Mouse (Mus musculus) testis, adult 2 months (tissue): ENCODE measurements around the gene Polr2e. TPM values are rescaled to one million over a fixed set of nuclear protein-coding genes. Genes with fewer than 3 reads are reported as not detected.
"Not testable (repeated sequence)": the region's sequence is repeated elsewhere in the genome, so short reads cannot be mapped to it uniquely, and the experiment has no call there.

Experiments
- H3K27ac ChIP-seq: fragments of 200-500 bp; 2 replicates; pipeline ENCODE4 v1.5.1; 2012; ENCODE audit warnings: low read depth, low read length; ENCODE audit not compliant: control insufficient read depth, insufficient read depth
- H3K27me3 ChIP-seq: fragments of 200-500 bp; 2 replicates; pipeline ENCODE4 v1.6.1; 2012; ENCODE audit warnings: mild to moderate bottlenecking, low read length, moderate library complexity; ENCODE audit not compliant: control insufficient read depth, insufficient read depth
- H3K36me3 ChIP-seq: fragments of 200-500 bp; 2 replicates; pipeline ENCODE4 v1.6.1; 2012; ENCODE audit warnings: mild to moderate bottlenecking, low read length; ENCODE audit not compliant: control insufficient read depth, insufficient read depth
- H3K4me1 ChIP-seq: fragments of 200-500 bp; 2 replicates; pipeline ENCODE4 v1.6.1; 2012; ENCODE audit warnings: low read length; ENCODE audit not compliant: control insufficient read depth, insufficient read depth
- H3K4me3 ChIP-seq: fragments of 200-500 bp; 2 replicates; pipeline ENCODE4 v1.5.1; 2012; ENCODE audit warnings: low read depth, mild to moderate bottlenecking, low read length, moderate library complexity, mixed read lengths; ENCODE audit not compliant: control insufficient read depth
- CTCF ChIP-seq: fragments of 200-500 bp; IDR thresholded peaks from 2 replicates; pipeline ENCODE4 v1.5.1; 2012; ENCODE audit warnings: low read depth, mild to moderate bottlenecking, inconsistent platforms, low read length, moderate library complexity; ENCODE audit not compliant: control insufficient read depth, insufficient read depth, insufficient replicate concordance
- POLR2A ChIP-seq: fragments of 200-500 bp; IDR thresholded peaks from 2 replicates; pipeline ENCODE4 v1.6.1; 2012; ENCODE audit warnings: low read depth, mild to moderate bottlenecking, inconsistent platforms, low read length, moderate library complexity; ENCODE audit not compliant: control insufficient read depth
- polyA plus RNA-seq: library from polyadenylated mRNA; depleted of rRNA; stranded (reverse); fragments of >200 nt; gene quantifications from 2 replicates; pipeline ENCODE4 v1.2.3, GENCODE M21; 2012

Polr2e gene
- polyA plus RNA-seq, 1 experiment, result 104 TPM

- TF ChIP-seq CTCF (no peak), POLR2A (no peak)
- Histone ChIP-seq H3K27ac (no peak overlapping the region), H3K4me1 (peaks cover 5% of the 10 kb centered on the region), H3K27me3 (no peaks in the 10 kb centered on the region), H3K36me3 (no peaks in the 10 kb centered on the region), H3K4me3 (no peak overlapping the region)
Measured at GRCm38 (mm10) chr10:80045766-80046165, 6.2 kb upstream of the Polr2e start.

DNA sequence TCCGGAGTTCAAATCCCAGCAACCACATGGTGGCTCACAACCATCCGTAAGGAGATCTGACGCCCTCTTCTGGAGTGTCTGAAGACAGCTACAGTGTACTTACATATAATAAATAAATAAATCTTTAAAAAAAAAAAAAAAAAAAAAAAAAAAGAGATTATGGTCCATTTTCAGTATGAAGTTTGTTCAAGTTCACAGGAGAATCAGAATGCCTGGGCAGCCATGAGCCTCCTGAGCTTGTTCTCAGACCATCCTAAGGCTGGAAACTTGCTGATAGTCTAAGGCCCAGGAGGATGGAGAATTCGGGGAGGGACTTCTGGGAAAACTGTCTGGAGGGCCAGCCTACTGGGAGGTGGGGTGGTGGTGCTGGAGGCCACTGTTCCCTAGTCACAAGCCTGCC is 5.8 kb upstream of the Polr2e start:
- not testable (repeated sequence) for H3K4me3 ChIP-seq, H3K27ac ChIP-seq, H3K36me3 ChIP-seq, H3K27me3 ChIP-seq, H3K4me1 ChIP-seq

GRCm38 (mm10) chr10:80044087-80044486 is 4.5 kb upstream of the Polr2e start:
- no peak for TF ChIP-seq CTCF
- TF ChIP-seq POLR2A, result no peak
- Histone ChIP-seq H3K27ac (no peak overlapping the region), H3K4me1 (no peaks in the 10 kb centered on the region; the same call in 1 of the 2 replicates), H3K27me3 (no peaks in the 10 kb centered on the region), H3K4me3 (no peak overlapping the region), H3K36me3 (no peaks in the 10 kb centered on the region)

DNA sequence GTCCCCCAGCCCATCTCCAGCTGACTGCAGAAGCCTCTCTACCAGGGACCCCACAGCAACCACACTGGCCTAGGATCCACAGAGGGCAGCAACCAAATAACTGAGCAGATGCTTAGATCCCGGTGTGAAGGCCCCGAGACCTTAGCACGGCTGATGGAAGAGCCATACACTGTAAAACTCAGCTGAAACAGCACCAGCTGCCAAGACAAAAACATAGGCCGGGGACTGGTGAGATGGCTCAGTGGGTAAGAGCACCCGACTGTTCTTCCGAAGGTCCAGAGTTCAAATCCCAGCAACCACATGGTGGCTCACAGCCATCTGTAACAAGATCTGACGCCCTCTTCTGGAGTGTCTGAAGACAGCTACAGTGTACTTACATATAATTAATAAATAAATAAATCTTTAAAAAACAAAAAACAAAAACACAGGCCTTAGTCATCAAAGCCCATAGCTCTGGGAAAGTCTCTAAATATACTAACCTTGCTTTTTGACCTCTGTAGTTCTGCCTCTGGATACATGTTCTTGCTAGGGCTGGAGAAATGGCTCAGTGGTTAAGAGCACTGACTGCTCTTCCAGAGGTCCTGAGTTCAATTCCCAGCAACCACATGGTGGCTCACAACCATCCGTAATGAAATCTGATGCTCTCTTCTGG is 1.9 kb upstream of the Polr2e start:
- H3K36me3 ChIP-seq, H3K4me3 ChIP-seq, H3K27me3 ChIP-seq, H3K4me1 ChIP-seq, H3K27ac ChIP-seq: not testable (repeated sequence)

GRCm38 (mm10) chr10:80036832-80037231 is 2.8 kb downstream of the Polr2e start:
- no peak overlapping the region for H3K27ac ChIP-seq
- H3K36me3 ChIP-seq, result no peaks in the 10 kb centered on the region
- peaks cover 7% of the 10 kb centered on the region for H3K4me1 ChIP-seq
- H3K27me3 ChIP-seq, result no peaks in the 10 kb centered on the region
- TF ChIP-seq CTCF (no peak), POLR2A (no peak)
- H3K4me3 ChIP-seq, result no peak overlapping the region

DNA sequence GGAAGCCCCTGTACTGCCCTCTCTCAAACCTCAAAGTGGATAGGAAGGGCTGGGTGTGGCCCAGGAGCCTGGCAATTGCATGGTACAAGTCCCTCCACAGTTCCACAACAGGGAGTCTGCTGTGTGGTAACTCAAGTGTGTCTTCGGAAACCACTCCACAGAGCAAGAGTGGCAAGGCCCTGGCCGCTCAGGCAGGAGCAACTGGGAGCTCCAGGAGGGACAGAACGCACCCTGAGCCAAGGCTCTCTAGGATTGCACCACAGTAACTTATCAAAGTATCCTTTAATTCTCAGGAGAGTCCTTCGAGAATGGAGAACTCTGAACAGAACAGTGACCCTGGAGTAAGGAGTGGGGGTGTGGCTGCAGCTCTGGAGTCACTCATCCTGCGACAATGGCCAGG is 3.9 kb downstream of the Polr2e start:
- peaks cover 7% of the 10 kb centered on the region for H3K4me1 ChIP-seq
- H3K36me3 ChIP-seq, result no peaks in the 10 kb centered on the region
- no peaks in the 10 kb centered on the region for H3K27me3 ChIP-seq
- TF ChIP-seq CTCF (no peak), POLR2A (no peak)
- no peak overlapping the region for H3K27ac ChIP-seq
- H3K4me3 ChIP-seq, result no peak overlapping the region

DNA sequence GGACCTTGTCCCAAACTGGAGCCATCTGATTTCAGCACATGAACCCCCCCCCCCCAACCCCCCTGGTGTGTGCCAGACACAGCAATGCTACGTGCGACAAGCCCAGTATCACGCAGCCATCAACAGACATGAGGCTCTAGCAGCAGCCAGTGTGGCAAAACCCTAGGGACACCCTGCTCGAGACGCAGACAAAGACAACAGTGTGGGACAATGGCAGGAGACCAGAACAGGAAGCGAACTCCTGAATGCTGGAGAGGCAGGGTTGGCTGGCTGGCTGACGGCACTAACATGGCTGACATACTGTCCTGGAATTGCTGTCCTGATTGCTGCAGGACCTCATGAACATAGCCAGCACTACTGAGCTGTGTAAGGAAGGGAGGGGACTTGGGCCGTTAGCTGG is 4.4 kb downstream of the Polr2e start:
- no peak overlapping the region for H3K27ac ChIP-seq
- no peaks in the 10 kb centered on the region for H3K36me3 ChIP-seq
- no peak overlapping the region for H3K4me3 ChIP-seq
- peaks cover 7% of the 10 kb centered on the region for H3K4me1 ChIP-seq
- TF ChIP-seq POLR2A (no peak), CTCF (no peak)
- no peaks in the 10 kb centered on the region for H3K27me3 ChIP-seq
